Mouse (Mus musculus) spleen, postnatal 4 days (tissue): ENCODE results near the gene Inpp5d.
A peak's percentile ranks its signal among the peaks of the same experiment; 100 is the strongest.

Source experiments
- DNase-seq, 2 experiments: peaks; one replicate each; pipeline ENCODE4 v3.0.0; 2022; ENCODE audit warnings: low spot score in 2 of 2

The Inpp5d gene

GRCm38 (mm10) chr1:87704230-87704629 lies 84.1 kb downstream of the Inpp5d start:
- DNase-seq = no peak

GRCm38 (mm10) chr1:87706361-87706760 lies 86.2 kb downstream of the Inpp5d start:
- peak in 1 of 2 experiments; percentile 34 for DNase-seq

GRCm38 (mm10) chr1:87709020-87709419 lies 88.9 kb downstream of the Inpp5d start:
- no peak for DNase-seq

GRCm38 (mm10) chr1:87709661-87710270 lies 89.7 kb downstream of the Inpp5d start:
- no peak for DNase-seq

- peak in 1 of 2 experiments; percentile 31 for DNase-seq
These were observed 92.0 kb downstream of the Inpp5d start for GRCm38 (mm10) chr1:87711938-87712613.

GRCm38 (mm10) chr1:87712614-87712971 lies 92.5 kb downstream of the Inpp5d start:
- DNase-seq = no peak

GRCm38 (mm10) chr1:87721382-87721781 lies 101.3 kb downstream of the Inpp5d start:
- no peak for DNase-seq

GRCm38 (mm10) chr1:87722081-87722480 lies 102.0 kb downstream of the Inpp5d start:
- no peak for DNase-seq

- DNase-seq = no peak
These were observed 103.2 kb downstream of the Inpp5d start for GRCm38 (mm10) chr1:87723351-87723750.

- no peak for DNase-seq
These were observed 109.0 kb downstream of the Inpp5d start for GRCm38 (mm10) chr1:87729070-87729469.

GRCm38 (mm10) chr1:87729850-87730249 lies 109.7 kb downstream of the Inpp5d start:
- no peak for DNase-seq

- no peak for DNase-seq
These were observed 110.2 kb downstream of the Inpp5d start for GRCm38 (mm10) chr1:87730271-87730670.

GRCm38 (mm10) chr1:87733212-87733611 lies 113.1 kb downstream of the Inpp5d start:
- no peak for DNase-seq

GRCm38 (mm10) chr1:87734153-87734552 lies 114.0 kb downstream of the Inpp5d start:
- no peak for DNase-seq

- no peak for DNase-seq
These were observed 120.6 kb downstream of the Inpp5d start for GRCm38 (mm10) chr1:87740584-87741290.

- DNase-seq = no peak
These were observed 129.4 kb downstream of the Inpp5d start for GRCm38 (mm10) chr1:87749360-87749973.

- peak; percentile 91 to 94 for DNase-seq
These were observed 135.7 kb downstream of the Inpp5d start, which contains the start of gene Atg16l1 for GRCm38 (mm10) chr1:87755641-87756470. TSS of gene Atg16l1 (plus strand) at chr1:87755870.

GRCm38 (mm10) chr1:87763821-87764220 lies 143.7 kb downstream of the Inpp5d start:
- DNase-seq = no peak

GRCm38 (mm10) chr1:87765741-87766140 lies 145.6 kb downstream of the Inpp5d start:
- no peak for DNase-seq

- DNase-seq = peak; percentile 37 to 74
These were observed 146.1 kb downstream of the Inpp5d start for GRCm38 (mm10) chr1:87766233-87766632.

GRCm38 (mm10) chr1:87769263-87769662 lies 149.2 kb downstream of the Inpp5d start:
- DNase-seq = no peak
